Mouse (Mus musculus): ENCODE data around the gene Copa.

- TF ChIP-seq CTCF (IDR thresholded peaks at IDR 0.05; ENCODE audit: low read depth, low read length): no peak
- no peak for TF ChIP-seq POLR2A (IDR thresholded peaks at IDR 0.05; ENCODE audit: borderline replicate concordance, low read depth, low read length)
Observed at GRCm38 (mm10) chr1:172124572-172124971, 42.2 kb downstream of the Copa start.
